Mouse (Mus musculus): ENCODE data around the gene Sel1l2. TPM values are rescaled to one million over a fixed set of nuclear protein-coding genes. Genes with fewer than 3 reads are reported as not detected.
A peak's percentile ranks its signal among the peaks of the same experiment; 100 is the strongest.

The Sel1l2 gene
- total RNA-seq (2014; rRNA removed), result not detected in 2 replicates
- polyA plus RNA-seq (2015; fragmentation: Nextera tagmentation; extraction: Ambion mirVana), result not detected in 2 replicates

- H3K36me3 ChIP-seq (ENCODE audit: insufficient read depth, low read length), result no peaks in the 10 kb centered on the region
- H3K4me3 ChIP-seq (ENCODE audit: low read depth, low read length), result no peak within 1 kb of the TSS
- H3K27me3 ChIP-seq (ENCODE audit: insufficient read depth, low read length), result no peaks in the 10 kb centered on the region
- H3K9me3 ChIP-seq (ENCODE audit: low read length), result no peaks in the 10 kb centered on the region
- WGBS, result 24% methylated on average over 4 of the region's 4 CpGs
- no peak for ATAC-seq (ENCODE audit: low FRiP score)
- H3K4me1 ChIP-seq (ENCODE audit: insufficient read depth, low read length), result no peaks in the 10 kb centered on the region
- H3K27ac ChIP-seq (ENCODE audit: low read depth, low read length), result no peak within 1 kb of the TSS
- peak; percentile 12 for DNase-seq (ENCODE audit: low spot score)
- TF ChIP-seq CTCF (IDR thresholded peaks at IDR 0.05), result no peak
- H3K9ac ChIP-seq (replicated peaks; ENCODE audit: low read length, poor library complexity, severe bottlenecking), result no peak within 1 kb of the TSS
- H3K4me2 ChIP-seq (ENCODE audit: low read depth, low read length, poor library complexity, severe bottlenecking), result no peak within 1 kb of the TSS
These were observed at the start of gene Sel1l2 for GRCm38 (mm10) chr2:140389525-140389924. Gene Sel1l2, minus strand, starts transcription at chr2:140389706.

- Histone ChIP-seq H3K9ac (replicated peaks; ENCODE audit: low read length, poor library complexity, severe bottlenecking) (no peak overlapping the region), H3K36me3 (ENCODE audit: insufficient read depth, low read length) (no peaks in the 10 kb centered on the region), H3K4me1 (ENCODE audit: insufficient read depth, low read length) (no peaks in the 10 kb centered on the region), H3K27ac (ENCODE audit: low read depth, low read length) (no peak overlapping the region), H3K9me3 (ENCODE audit: low read length) (no peaks in the 10 kb centered on the region), H3K27me3 (ENCODE audit: insufficient read depth, low read length) (no peaks in the 10 kb centered on the region), H3K4me2 (ENCODE audit: low read depth, low read length, poor library complexity, severe bottlenecking) (no peak overlapping the region), H3K4me3 (ENCODE audit: low read depth, low read length) (no peak overlapping the region)
- 83% methylated on average over 4 of the region's 4 CpGs for WGBS
- no peak for DNase-seq (ENCODE audit: low spot score)
- TF ChIP-seq CTCF (IDR thresholded peaks at IDR 0.05), result no peak
- no peak for ATAC-seq (ENCODE audit: low FRiP score)
These were observed 49.6 kb upstream of the Sel1l2 start for GRCm38 (mm10) chr2:140439081-140439480.

- no peak overlapping the region for H3K9ac ChIP-seq (replicated peaks; ENCODE audit: low read length, poor library complexity, severe bottlenecking)
- H3K4me1 ChIP-seq (ENCODE audit: insufficient read depth, low read length), result no peaks in the 10 kb centered on the region
- TF ChIP-seq CTCF (IDR thresholded peaks at IDR 0.05), result peak; percentile 80
- no peaks in the 10 kb centered on the region for H3K27me3 ChIP-seq (ENCODE audit: insufficient read depth, low read length)
- ATAC-seq (ENCODE audit: low FRiP score) (no peak), DNase-seq (ENCODE audit: low spot score) (peak; percentile 70)
- no peaks in the 10 kb centered on the region for H3K36me3 ChIP-seq (ENCODE audit: insufficient read depth, low read length)
- no peak overlapping the region for H3K4me3 ChIP-seq (ENCODE audit: low read depth, low read length)
- H3K9me3 ChIP-seq (ENCODE audit: low read length), result no peaks in the 10 kb centered on the region
- H3K27ac ChIP-seq (ENCODE audit: low read depth, low read length), result no peak overlapping the region
- 16% methylated on average over 4 of the region's 4 CpGs for WGBS
- H3K4me2 ChIP-seq (ENCODE audit: low read depth, low read length, poor library complexity, severe bottlenecking), result no peak overlapping the region
These were observed 37.8 kb upstream of the Sel1l2 start for GRCm38 (mm10) chr2:140427283-140427682.

GRCm38 (mm10) chr2:140425844-140426243 is 36.3 kb upstream of the Sel1l2 start:
- Histone ChIP-seq H3K4me1 (ENCODE audit: insufficient read depth, low read length) (no peaks in the 10 kb centered on the region), H3K27me3 (ENCODE audit: insufficient read depth, low read length) (no peaks in the 10 kb centered on the region), H3K4me3 (ENCODE audit: low read depth, low read length) (no peak overlapping the region), H3K9me3 (ENCODE audit: low read length) (no peaks in the 10 kb centered on the region), H3K4me2 (ENCODE audit: low read depth, low read length, poor library complexity, severe bottlenecking) (no peak overlapping the region), H3K9ac (replicated peaks; ENCODE audit: low read length, poor library complexity, severe bottlenecking) (no peak overlapping the region), H3K36me3 (ENCODE audit: insufficient read depth, low read length) (no peaks in the 10 kb centered on the region), H3K27ac (ENCODE audit: low read depth, low read length) (no peak overlapping the region)
- DNase-seq (ENCODE audit: low spot score), result no peak
- no peak for TF ChIP-seq CTCF (IDR thresholded peaks at IDR 0.05)
- no peak for ATAC-seq (ENCODE audit: low FRiP score)

GRCm38 (mm10) chr2:140395744-140396231 is 6.3 kb upstream of the Sel1l2 start:
- peak overlapping the region; percentile 86 for H3K4me3 ChIP-seq (ENCODE audit: low read depth, low read length)
- under 1% methylated on average over 35 of the region's 58 CpGs for WGBS
- no peaks in the 10 kb centered on the region for H3K36me3 ChIP-seq (ENCODE audit: insufficient read depth, low read length)
- H3K4me2 ChIP-seq (ENCODE audit: low read depth, low read length, poor library complexity, severe bottlenecking), result peak overlapping the region; percentile 87
- no peaks in the 10 kb centered on the region for H3K4me1 ChIP-seq (ENCODE audit: insufficient read depth, low read length)
- TF ChIP-seq CTCF (IDR thresholded peaks at IDR 0.05), result no peak
- peak; percentile 81 for ATAC-seq (ENCODE audit: low FRiP score)
- H3K27me3 ChIP-seq (ENCODE audit: insufficient read depth, low read length), result no peaks in the 10 kb centered on the region
- no peaks in the 10 kb centered on the region for H3K9me3 ChIP-seq (ENCODE audit: low read length)
- peak overlapping the region; percentile 66 for H3K9ac ChIP-seq (replicated peaks; ENCODE audit: low read length, poor library complexity, severe bottlenecking)
- peak overlapping the region; percentile 65 for H3K27ac ChIP-seq (ENCODE audit: low read depth, low read length)
- DNase-seq (ENCODE audit: low spot score), result peak; percentile 26

- peak within 1 kb of the TSS; percentile 87 for H3K4me2 ChIP-seq (ENCODE audit: low read depth, low read length, poor library complexity, severe bottlenecking)
- H3K4me1 ChIP-seq (ENCODE audit: insufficient read depth, low read length), result no peaks in the 10 kb centered on the region
- WGBS, result under 1% methylated on average over 42 of the region's 47 CpGs
- ATAC-seq (ENCODE audit: low FRiP score), result peak; percentile 99
- peak within 1 kb of the TSS; percentile 66 for H3K9ac ChIP-seq (replicated peaks; ENCODE audit: low read length, poor library complexity, severe bottlenecking)
- no peak for TF ChIP-seq CTCF (IDR thresholded peaks at IDR 0.05)
- no peaks in the 10 kb centered on the region for H3K27me3 ChIP-seq (ENCODE audit: insufficient read depth, low read length)
- DNase-seq (ENCODE audit: low spot score), result peak; percentile 98
- no peaks in the 10 kb centered on the region for H3K9me3 ChIP-seq (ENCODE audit: low read length)
- H3K4me3 ChIP-seq (ENCODE audit: low read depth, low read length), result peak within 1 kb of the TSS; percentile 86
- H3K27ac ChIP-seq (ENCODE audit: low read depth, low read length), result peak within 1 kb of the TSS; percentile 65
- no peaks in the 10 kb centered on the region for H3K36me3 ChIP-seq (ENCODE audit: insufficient read depth, low read length)
These were observed 5.7 kb upstream of the Sel1l2 start, which contains the start of gene Macrod2 for GRCm38 (mm10) chr2:140395179-140395578. Gene Macrod2, plus strand, starts transcription at chr2:140395309.

Data from midbrain, postnatal 0 days (tissue).